Mouse (Mus musculus): ENCODE measurements around the gene Icmt.
A peak's percentile ranks its signal among the peaks of the same experiment; 100 is the strongest.

Gene Icmt

DNA sequence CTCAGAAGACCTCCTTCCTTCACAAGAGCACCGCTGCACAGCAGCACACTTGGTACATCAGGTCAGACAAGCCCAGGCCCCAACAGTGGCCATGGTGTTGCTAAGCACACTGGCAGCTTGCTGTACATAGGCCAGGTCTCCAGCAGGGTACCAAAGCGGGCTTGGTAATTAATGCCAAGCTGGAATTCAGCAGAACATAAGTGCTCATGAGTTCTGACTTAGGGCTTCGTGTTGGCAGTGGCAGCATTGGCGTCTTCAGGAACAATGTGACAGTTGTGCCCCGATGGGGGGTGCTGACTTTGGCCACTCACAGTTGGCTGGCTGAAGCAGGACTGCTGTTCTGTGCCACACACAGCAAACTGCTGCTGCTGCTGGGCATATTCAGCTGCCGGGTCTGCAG, 7.7 kb downstream of the Icmt start:
- DNase-seq = no peak

DNA sequence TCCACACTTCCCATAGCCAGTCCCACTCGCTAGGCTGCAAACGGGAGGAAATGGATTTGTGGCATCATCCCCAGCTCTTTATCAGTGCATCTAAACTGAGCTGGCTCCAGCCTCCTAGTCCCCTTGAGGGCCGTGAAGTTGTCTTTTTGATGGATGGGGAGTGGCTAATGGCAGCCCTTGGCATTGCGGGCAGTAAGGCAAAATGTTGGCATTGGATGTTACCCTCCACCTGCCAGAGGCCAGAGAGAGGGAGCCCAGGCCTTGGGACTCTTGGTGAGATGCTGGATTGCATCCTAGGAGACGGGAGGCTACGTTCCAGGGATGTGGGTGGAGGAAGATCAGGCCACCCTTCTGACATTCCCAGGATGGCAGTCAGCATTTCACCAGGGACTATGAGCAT, 9.0 kb downstream of the Icmt start:
- DNase-seq = no peak

DNA sequence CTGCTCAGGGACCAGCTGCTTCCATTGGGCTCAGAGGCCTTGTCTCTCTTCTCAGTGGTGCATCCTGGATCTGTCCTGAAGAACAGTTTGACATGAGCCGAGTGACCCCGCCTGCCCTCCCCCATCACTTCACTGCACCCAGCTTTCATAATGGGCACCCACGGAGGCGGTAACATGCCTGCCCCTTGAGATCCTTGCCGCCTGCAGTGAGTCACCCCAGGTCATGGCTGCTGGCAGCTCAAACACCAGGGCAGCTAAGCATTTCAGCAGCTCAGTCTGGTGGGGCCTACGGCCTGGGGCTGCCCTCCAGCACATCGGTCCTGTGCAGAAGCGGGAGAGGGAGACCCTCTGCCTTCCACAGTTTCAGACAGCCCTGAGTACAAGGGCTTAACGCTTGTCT, 10.5 kb downstream of the Icmt start:
- DNase-seq = no peak

DNA sequence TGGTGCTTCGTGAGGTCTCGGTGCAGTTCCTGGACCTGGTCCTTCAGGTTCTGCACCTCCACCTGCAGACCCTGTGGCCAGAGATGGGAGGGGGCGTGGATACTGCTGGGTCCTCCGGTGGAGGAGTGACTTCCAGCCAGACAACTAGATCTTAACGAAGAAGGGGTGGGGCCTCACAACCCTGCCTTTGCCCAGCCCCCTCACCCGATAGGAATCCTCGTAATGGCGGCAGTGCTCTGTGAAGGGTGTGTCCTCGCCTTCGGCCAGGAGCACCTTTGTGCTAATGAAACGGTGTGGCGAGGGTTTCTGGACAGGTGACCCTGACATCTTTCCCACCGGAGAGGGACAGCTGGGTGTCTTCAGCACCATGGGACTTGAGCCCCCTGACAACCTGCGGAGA, 15.2 kb downstream of the Icmt start:
- no peak for DNase-seq

DNA sequence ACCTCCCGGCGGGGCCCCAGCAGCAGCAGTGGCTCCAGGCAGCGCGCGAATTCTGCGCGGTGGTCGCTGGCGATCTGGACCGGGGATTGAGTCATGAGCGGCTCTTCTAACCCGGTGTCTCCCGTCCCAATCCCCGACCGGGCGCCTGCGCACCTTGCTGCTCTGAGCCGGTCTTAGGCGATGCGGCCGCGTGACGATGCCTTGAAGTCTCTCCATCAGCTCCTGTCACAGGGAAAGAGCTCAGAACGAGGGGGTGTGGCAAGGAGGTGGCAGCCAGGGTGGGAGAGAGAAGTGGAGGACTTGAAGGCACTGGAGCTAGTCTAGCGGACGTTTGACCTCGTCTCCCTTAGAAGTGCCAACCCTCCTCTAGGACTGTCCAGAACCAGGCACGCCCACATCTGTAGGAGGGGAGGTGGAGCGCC, 16.2 kb downstream of the Icmt start:
- peak; percentile 23 for DNase-seq

DNA sequence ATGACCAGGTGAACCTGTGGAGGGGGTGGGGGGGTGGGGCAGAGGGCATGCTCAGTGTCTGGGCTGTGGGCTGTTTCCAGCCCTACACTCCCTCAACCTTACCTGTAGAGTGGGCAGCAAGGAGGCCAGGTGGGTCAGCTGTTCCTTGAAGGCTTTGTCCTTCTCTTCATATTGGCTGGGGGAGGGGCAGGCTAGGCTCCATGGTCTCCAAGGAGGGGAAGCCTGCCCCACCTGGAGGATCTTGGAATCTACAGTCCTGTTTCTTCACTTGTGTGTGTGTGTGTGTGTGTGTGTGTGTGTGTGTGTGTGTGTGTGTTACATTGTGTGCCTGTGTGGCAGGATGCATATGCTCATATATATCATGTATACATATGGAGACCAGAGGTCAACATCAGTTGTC, 16.9 kb downstream of the Icmt start:
- DNase-seq = peak; percentile 66

DNA sequence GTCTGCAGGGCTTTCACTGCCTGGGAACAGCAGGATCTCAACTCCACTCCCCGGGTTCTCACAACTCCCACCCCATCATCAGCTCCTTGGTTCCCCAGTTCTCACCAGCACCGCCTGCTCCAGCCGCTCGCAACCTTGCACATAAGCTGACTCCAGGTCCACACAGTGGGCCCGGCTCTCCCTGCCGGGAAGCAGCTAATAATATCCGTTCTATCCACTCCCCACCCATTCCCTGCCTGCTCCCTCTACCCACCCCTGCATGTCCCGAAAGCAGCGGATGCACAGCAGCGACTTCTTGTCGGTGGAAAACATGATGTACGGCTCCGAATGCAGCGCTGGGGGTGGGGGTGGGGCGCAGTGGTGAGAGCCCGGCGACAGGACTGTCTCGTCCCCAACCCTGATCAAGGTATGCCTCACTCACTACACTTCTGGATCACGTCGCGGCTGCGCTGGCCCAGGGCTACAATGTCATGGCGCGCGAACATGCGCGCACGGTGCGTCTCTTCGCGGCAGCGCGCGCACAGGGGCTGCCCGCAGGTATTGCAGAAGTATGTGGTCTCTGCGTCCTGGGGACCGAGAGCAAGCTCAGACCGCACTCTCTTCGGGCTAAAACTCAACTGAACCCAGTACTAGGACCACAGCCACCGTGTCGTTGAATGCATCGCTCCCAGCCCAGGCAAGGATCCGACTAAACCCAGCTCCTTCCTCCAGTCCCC, 18.6 kb downstream of the Icmt start:
- no peak for DNase-seq

DNA sequence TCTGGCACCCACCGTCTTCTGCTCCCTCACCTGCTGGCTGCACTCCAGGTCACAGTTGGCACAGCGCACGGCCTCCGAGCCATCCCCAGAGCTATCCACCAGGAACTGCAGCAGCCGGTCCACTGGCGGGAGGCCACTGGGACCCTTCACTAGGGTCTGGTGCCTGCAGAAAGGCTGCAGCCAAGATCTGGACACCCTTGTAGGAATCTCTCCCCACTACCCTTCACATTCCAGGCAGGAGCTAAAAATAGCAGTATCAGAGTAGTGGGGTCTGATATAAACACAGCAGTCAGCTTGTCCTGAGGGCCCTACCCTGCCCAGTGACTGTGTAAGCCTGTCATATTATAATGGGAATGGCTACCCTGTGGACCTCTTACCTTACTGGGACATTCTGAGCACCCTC, 20.6 kb downstream of the Icmt start:
- DNase-seq = no peak

DNA sequence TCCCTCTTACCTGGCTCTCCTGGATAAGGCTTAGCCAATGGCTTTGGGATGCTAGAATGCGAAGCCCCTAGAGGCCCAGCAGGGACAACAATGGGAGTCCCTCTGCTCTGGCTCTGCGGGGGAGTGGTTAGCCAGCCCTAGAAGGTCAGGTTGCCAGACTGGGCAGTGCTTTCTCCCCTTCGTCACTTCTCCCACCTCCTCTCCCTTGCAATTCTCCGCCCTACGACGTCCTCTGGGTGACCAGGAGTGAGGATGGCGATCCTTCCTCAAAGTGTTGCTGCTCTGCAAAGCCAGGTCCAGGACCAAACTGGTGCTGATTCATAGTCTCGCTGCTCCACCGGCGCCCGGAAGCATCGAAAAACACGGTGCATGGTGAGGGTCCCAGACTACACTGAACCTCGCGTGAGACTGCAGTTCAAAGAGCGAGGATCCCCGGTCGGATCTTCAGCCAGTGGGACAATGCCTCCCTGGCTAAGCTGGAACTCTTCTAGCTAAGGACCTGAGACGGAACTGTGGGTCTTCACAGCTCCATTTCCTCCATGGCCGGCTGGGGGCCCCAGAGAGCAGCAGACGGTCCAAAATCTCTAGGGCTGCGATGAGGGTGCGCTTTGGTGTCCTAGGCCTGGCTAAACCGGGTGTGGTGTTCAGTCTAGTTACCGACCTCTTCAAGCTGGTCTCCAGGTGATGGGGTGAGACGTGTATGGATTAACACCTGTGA, 21.6 kb downstream of the Icmt start, which contains the start of gene Rnf207:
Gene Rnf207, minus strand, starts transcription at position 477 of the 718 bp plus-strand sequence.
- DNase-seq = peak; percentile 67

DNA sequence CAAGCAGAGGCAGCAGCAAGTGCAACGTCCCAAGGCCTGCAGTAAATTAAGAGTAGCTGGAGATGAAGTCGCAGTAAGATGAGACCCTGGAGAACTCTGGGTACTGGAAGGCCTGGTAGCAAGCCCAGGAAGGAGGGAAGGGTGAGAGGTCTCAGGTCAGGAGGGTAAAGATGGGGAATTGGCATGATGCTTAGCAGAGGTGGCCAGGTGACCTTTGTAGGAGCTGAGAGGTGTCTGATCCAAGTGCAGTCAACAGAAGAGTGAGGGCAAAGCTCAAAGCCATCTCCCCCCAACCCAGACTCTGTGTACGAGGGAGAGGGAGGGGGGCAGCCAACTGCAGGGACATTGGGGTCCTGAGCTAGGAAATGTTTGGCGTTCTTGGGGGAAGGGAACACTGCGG, 24.4 kb downstream of the Icmt start:
- no peak for DNase-seq

DNA sequence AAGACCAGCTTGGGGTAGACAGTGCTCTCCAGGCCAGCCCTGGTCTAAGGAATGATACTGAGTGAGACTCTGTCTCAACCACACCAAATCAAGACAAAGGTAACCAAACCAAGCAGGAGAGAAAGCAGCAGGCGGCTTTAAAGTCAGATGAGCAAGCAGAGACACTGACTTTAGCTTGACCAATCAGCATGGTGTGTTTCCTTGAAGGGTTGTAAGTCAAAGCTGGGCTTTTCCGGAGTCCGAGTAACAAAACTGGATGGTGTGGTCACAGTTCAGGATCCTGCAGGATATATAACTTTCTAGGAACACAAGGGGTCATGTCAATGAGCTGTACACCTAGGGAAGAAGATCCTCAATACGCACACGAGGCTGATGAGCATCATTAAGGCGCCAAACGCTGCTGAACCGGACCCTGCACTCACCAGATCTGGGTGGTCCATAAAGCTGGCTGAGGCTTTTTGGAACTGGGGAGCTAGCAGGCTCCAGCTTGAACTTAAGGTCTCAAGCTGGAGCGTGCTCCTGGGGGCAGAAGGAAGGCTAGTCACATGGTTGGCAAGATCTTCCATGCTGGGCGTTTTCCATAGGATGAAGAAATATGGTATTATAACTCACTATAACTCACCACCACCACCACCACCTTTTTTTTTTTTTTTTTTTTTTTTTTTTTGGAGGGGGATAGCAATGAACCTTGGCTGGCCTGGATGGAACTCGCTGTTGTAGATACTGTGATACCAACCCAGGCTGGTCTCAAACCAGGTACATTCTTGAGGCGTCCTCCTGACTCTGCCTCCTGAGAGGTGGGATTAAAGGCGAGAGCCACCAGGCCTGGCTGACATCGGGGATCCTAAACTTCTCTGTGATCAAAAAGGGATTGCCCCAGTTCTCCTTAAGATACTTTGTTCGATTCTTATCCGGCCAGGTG, 27.9 kb downstream of the Icmt start:
- no peak for DNase-seq

DNA sequence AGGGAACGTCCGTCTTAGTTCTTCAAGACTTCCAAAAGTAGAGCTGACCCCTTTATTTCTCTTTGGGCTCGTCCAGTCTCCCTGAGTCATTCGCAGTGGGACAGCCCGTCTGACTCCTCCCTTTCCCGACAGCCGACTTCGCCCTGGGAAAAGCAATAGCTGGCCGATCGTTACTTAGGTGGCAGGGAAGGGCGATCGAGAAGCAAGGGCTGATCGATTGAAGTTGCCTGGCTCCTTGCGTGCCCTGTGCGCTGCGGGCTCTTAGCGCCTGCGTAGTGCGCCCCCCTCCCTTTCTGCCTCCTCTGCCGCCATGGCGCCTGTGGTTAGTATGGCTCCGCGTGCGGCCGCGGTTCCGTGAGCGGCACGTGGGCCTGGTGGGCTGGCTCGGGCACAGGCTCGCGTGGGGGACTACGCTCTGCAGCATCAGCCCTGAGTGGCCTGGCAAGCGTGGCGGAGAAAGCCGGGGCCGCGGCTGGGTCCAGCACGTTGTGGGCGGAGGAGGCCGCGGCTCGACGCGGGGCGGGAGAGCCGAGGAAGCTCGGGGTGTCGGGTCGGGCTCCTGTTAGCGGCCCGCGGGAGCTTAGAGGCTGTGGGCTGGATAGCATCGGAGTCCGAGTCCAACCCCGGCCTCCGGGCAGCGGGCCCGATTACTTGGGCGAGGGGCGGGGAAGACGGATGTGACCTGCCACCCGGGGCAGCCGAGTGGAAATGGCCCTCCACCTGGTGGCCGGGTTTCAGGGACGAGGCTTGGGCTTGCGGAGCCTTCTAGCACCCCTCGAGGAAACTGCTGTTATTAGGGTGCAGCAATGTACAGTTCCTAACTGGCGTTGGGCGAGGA, 28.8 kb downstream of the Icmt start, which contains the start of gene Rpl22:
Gene Rpl22, plus strand, starts transcription at position 169 of the 838 bp plus-strand sequence.
- DNase-seq = peak; percentile 97

DNA sequence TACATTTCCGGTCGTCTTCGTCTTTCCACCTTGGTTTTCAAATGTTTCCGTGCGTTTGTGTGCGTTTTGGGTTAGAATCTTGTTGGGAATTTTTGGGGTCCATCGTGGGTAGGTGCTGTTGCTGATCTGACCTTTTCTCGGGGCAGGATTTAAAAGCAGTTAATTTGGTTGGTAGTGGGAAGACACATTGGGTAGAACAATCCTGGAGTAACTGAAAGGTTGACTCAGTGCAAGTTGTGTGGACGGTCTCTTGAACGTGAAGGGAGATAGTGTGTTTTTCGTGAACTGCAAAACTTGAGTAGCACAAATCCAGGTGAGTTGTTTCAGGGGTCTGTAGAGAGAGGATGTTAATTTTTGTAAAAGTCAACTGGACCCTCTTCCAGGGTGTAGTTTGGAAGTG, 29.5 kb downstream of the Icmt start:
- DNase-seq = no peak

DNA sequence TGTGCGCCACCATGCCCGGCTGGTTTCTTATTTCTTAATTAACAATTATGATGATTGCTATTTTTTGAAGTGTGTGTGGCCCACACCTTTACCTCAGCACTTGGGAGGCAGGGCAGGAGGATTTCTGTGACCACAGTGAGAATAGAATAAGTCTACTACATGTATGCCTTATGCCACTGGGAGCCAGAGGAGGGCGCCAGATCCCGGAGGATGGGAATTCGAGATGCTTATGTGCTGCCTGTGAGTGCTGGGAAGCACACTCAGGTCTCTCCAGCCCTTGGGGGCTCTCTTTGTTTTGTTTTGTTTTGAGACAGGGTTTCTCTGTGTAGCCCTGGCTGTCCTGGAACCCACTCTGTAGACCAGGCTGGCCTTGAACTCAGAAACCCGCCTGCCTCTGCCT, 31.7 kb downstream of the Icmt start:
- DNase-seq = peak; percentile 46

DNA sequence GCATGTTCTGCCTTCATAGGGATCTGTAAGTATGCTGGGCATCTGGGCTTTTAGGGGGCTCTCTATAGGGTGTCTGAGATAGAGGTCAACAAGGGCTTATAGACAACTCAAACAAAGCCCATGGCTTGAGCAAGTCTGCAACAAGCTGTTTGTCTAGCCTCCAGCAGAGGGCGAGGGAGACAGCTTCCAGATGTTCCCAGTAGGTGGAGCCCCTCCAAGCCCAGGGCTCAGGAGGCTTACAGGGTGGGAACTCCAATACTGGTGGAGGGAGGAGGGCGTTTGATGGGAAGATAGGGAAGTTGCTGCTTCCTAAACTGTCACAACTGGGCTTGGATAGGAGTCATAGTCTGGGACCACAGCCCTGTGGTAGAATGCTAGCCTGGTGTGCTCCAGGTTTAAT, 35.9 kb downstream of the Icmt start:
- peak; percentile 83 for DNase-seq

DNA sequence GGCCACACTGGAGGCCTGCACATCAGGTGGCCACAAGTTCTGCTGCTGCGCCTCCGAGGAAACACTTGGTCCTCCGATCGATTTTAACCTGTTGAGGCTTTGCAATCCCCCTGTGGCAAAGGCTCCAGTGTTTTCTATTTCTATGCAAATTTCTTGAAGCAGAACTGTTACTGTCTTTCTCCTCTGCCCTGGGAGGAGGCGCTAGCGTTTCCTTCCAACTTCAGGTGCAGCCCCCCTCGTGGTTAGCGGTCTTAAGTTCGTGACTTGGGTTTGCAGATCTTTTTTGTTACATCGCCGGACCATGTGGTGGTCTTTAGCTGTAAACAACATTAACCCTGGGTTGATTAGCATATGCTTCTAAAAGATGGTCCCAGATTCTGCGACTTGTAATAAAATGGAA, 36.6 kb downstream of the Icmt start:
- no peak for DNase-seq

DNA sequence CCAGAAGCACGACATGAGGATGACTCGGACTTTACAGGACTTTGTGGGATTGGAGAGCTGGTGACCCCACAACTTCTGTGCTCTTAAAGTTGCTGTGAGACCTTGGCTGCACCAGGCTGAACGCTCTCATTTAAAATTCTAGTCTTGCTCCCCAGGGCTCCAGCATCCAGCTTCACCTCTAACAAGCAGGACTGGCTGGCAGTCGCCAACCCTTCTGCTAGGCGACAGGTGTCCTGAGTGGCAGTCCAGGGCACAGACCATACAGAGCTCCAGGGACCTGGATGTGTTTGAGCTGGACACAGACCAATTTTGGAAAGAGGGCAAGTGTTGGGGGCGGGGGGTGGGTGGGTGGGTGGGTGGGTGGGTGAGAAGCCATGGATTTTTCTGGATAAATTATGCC, 40.7 kb downstream of the Icmt start:
- DNase-seq = no peak

DNA sequence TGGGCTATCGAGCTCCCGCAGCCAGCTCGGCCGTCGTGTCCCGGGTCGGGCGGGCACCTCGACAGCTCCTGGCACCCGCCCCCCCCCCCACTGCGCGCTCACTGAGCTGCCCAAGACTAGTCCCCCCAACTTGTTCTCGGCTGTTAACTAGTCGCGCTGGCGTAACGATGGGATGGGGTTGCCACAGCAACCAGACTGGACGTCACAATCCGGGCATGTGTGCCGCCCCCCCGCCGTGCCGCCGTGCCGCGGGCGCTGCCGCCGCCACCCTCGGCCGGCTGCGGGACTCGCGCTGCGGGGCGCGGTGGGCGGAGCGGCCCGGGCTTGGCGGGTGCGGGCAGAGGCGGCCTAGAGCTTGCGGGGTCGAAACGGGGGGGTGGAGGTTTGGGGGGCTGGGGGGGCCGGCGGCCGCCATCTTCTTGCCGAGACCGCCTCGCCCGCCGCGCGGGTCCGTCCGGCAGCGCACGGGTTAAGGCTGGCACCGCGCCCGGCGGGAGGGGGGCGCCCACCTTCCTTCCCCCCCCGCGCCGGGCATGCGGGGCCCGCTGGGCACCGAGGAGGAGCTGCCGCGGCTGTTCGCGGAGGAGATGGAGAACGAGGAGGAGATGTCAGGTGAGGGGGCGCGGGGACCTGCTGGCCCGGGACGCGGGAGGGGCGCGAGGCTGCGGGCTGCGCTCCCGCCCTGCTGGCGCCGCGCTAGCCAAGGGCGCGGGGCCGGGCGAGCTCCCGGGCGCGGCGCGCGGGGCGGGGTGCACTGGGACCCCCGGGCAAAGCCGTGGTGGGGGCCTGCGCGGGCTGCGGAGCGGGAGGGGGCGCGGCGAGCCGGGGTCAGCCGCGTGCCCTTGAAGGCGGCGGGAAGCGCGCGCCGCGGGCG, 41.6 kb downstream of the Icmt start, which contains the start of gene Chd5:
Gene Chd5, plus strand, starts transcription at position 233 of the 874 bp plus-strand sequence.
- no peak for DNase-seq

DNA sequence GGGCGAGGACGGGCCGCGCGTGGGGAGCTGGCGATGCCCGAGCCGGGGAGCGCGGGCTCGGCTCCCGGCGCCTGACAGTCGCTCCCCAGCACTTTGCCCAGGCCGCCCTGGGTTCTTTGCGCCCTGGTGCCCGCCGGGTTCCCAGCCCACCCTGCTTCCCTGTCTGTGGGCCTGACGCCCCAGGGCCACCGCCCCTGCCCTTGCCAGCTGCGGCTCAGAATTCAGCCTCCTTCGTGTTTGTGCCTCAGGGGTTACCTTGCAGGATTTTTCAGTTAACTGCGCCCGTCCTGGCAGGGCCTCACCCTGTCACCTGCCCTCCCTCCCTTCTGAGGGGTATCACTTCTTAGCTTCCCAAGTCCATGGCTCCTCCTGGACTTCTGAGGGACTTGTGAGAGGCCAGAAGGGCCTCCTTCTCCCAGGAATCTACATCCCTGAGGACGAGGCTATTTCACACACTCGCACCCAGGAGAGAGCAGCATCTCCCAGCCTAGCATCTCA, 42.3 kb downstream of the Icmt start:
- DNase-seq = no peak

DNA sequence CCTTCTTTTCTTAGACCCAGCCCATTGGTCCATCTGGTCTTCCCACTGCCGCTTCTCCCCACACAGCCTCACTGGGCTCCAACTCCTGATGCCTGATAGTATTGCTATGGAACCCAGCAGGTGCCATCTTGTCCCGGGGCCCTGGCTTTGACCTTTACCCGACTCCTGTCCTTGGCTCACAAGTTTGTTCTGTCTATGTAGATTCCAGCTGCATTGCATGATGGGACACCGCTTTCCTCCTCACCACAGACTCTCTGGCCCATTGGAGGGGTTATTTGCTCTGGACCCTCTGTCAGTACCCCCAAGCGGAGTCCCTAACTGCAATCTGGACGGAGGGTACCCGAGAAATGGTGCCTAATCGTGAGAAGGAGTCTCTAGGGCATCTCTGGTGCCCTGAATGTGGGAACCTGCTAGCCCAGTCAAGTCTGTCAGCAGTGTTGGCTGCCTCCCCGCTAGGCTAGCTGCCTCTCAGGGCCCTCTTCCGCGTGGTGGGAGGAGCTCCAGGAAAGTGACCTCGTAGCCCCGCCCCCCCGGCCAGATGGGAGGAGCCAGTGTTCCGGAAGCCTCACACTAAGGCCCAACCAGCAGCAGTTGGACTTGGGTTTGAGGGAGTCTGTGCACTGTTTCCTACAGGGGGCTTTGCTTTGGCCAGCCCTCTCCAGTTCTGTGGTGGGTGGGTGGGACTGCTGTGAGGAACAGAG, 43.7 kb downstream of the Icmt start:
- DNase-seq = peak; percentile 45

All from lung, postnatal 10 days (tissue).